Mouse (Mus musculus) liver, adult 2 months (tissue): ENCODE results near the gene Gm5136. TPM values are rescaled to one million over a fixed set of nuclear protein-coding genes. Genes with fewer than 3 reads are reported as not detected.

Source experiments
- DNase-seq: peaks from one replicate; pipeline ENCODE4 v3.0.0-alpha.2; 2011; ENCODE audit warnings: low read depth, low spot score; ENCODE audit errors: extremely low read depth
- H3K27ac ChIP-seq: fragments of 200-500 bp; replicated peaks from 2 replicates; pipeline ENCODE4 v1.5.1; 2012; ENCODE audit warnings: low read depth, mild to moderate bottlenecking, control low read depth, inconsistent platforms, low read length; ENCODE audit not compliant: insufficient read depth
- H3K27me3 ChIP-seq: fragments of 200-500 bp; 2 replicates; pipeline ENCODE4 v1.6.1; 2012; ENCODE audit warnings: mild to moderate bottlenecking, moderate library complexity, low read length, inconsistent platforms; ENCODE audit not compliant: control insufficient read depth, insufficient read depth
- H3K36me3 ChIP-seq: fragments of 200-500 bp; 2 replicates; pipeline ENCODE4 v1.6.1; 2012; ENCODE audit warnings: low read length, inconsistent platforms; ENCODE audit not compliant: control insufficient read depth, insufficient read depth
- H3K4me1 ChIP-seq: fragments of 200-500 bp; 2 replicates; pipeline ENCODE4 v1.6.1; 2011; ENCODE audit warnings: low read length; ENCODE audit not compliant: control insufficient read depth, insufficient read depth
- H3K4me3 ChIP-seq: fragments of 200-500 bp; 2 replicates; pipeline ENCODE4 v1.5.1; 2011; ENCODE audit warnings: low read depth, mild to moderate bottlenecking, control low read depth, low read length, moderate library complexity; ENCODE audit not compliant: insufficient read depth
- H3K79me2 ChIP-seq: fragments of 200-500 bp; 2 replicates; pipeline ENCODE4 v1.6.1; 2012; ENCODE audit warnings: inconsistent platforms, mild to moderate bottlenecking, low read length, moderate library complexity; ENCODE audit not compliant: control insufficient read depth, insufficient read depth
- H3K9ac ChIP-seq: fragments of 200-500 bp; 2 replicates; pipeline ENCODE4 v1.6.1; 2012; ENCODE audit warnings: low read depth, mild to moderate bottlenecking, control low read depth, inconsistent platforms, low read length
- CTCF ChIP-seq: fragments of 200-500 bp; IDR thresholded peaks from 2 replicates; pipeline ENCODE4 v1.5.1; 2011; ENCODE audit warnings: low read depth, low read length, control low read depth
- POLR2A ChIP-seq: fragments of 200-500 bp; IDR thresholded peaks from 2 replicates; pipeline ENCODE4 v1.6.1; 2011; ENCODE audit warnings: low read length, control low read depth; ENCODE audit not compliant: insufficient read depth; ENCODE audit errors: extremely low read depth
- WGBS: fragments of 180-500 bp; shearing (Covaris S2); methylation state at CpG from one replicate; pipeline ENCODE4 v1.1.7; 2018; 5-methylcytosine and 5-hydroxymethylcytosine counted together
- polyA plus RNA-seq: library from polyadenylated mRNA; depleted of rRNA; stranded (reverse); fragments of >200 nt; gene quantifications from 2 replicates; pipeline ENCODE4 v1.2.3, GENCODE M21; 2012
- total RNA-seq: library from RNA; depleted of rRNA; stranded (reverse); fragments of >200 nt; gene quantifications from 2 replicates; pipeline ENCODE4 v1.2.3, GENCODE M21; 2014

The Gm5136 gene
- total and polyA plus RNA-seq, 2 experiments, result 0.46 TPM; not detected in 1

GRCm38 (mm10) chr10:108679675-108680390 is 20.1 kb downstream of the Gm5136 start:
- DNase-seq, result no peak
- H3K79me2 ChIP-seq, result no peaks in the 10 kb centered on the region
- H3K36me3 ChIP-seq, result no peaks in the 10 kb centered on the region
- H3K9ac ChIP-seq, result no peak overlapping the region
- H3K27ac ChIP-seq, result no peak overlapping the region
- no peaks in the 10 kb centered on the region for H3K27me3 ChIP-seq
- no peak overlapping the region for H3K4me3 ChIP-seq
- H3K4me1 ChIP-seq, result no peaks in the 10 kb centered on the region
- TF ChIP-seq POLR2A, result no peak
- no peak for TF ChIP-seq CTCF
- 59% methylated on average over 14 of the region's 14 CpGs for WGBS

- WGBS, result 95% methylated on average over 8 of the region's 8 CpGs
- Histone ChIP-seq H3K36me3 (no peaks in the 10 kb centered on the region), H3K4me3 (no peak overlapping the region), H3K9ac (no peak overlapping the region), H3K79me2 (no peaks in the 10 kb centered on the region), H3K4me1 (no peaks in the 10 kb centered on the region), H3K27me3 (no peaks in the 10 kb centered on the region), H3K27ac (no peak overlapping the region)
- no peak for DNase-seq
- TF ChIP-seq POLR2A (no peak), CTCF (no peak)
These were observed 22.9 kb downstream of the Gm5136 start for GRCm38 (mm10) chr10:108677053-108677452.

- H3K27me3 ChIP-seq, result no peaks in the 10 kb centered on the region
- TF ChIP-seq POLR2A, result no peak
- no peak for TF ChIP-seq CTCF
- no peaks in the 10 kb centered on the region for H3K4me1 ChIP-seq
- H3K4me3 ChIP-seq, result no peak overlapping the region
- no peak overlapping the region for H3K9ac ChIP-seq
- H3K27ac ChIP-seq, result no peak overlapping the region
- DNase-seq, result no peak
- H3K79me2 ChIP-seq, result no peaks in the 10 kb centered on the region
- H3K36me3 ChIP-seq, result no peaks in the 10 kb centered on the region
- 89% methylated on average over 3 of the region's 3 CpGs for WGBS
These were observed 31.0 kb downstream of the Gm5136 start for GRCm38 (mm10) chr10:108668944-108669343.

- Histone ChIP-seq H3K27me3 (no peaks in the 10 kb centered on the region), H3K27ac (no peak overlapping the region), H3K36me3 (no peaks in the 10 kb centered on the region), H3K9ac (no peak overlapping the region), H3K79me2 (no peaks in the 10 kb centered on the region), H3K4me1 (no peaks in the 10 kb centered on the region), H3K4me3 (no peak overlapping the region)
- DNase-seq, result no peak
- 85% methylated on average over 3 of the region's 3 CpGs for WGBS
- no peak for TF ChIP-seq POLR2A
These were observed 39.7 kb downstream of the Gm5136 start for GRCm38 (mm10) chr10:108660295-108660694.

- WGBS, result 51% methylated on average over 2 of the region's 2 CpGs
These were observed 41.7 kb downstream of the Gm5136 start for GRCm38 (mm10) chr10:108658300-108658699.

GRCm38 (mm10) chr10:108657669-108658068 is 42.3 kb downstream of the Gm5136 start:
- Histone ChIP-seq H3K36me3 (no peaks in the 10 kb centered on the region), H3K27ac (no peak overlapping the region), H3K4me3 (no peak overlapping the region), H3K79me2 (no peaks in the 10 kb centered on the region), H3K27me3 (no peaks in the 10 kb centered on the region), H3K9ac (no peak overlapping the region), H3K4me1 (no peaks in the 10 kb centered on the region)
- TF ChIP-seq POLR2A (no peak), CTCF (no peak)
- DNase-seq, result peak; percentile 68

More at GRCm38 (mm10) chr10:108658300-108658699, 41.7 kb downstream of the Gm5136 start:
- no peaks in the 10 kb centered on the region for H3K79me2 ChIP-seq
- H3K4me1 ChIP-seq, result no peaks in the 10 kb centered on the region
- no peak overlapping the region for H3K27ac ChIP-seq
- no peak for TF ChIP-seq CTCF
- no peak for TF ChIP-seq POLR2A
- H3K36me3 ChIP-seq, result no peaks in the 10 kb centered on the region
- peak; percentile 41 for DNase-seq
- no peaks in the 10 kb centered on the region for H3K27me3 ChIP-seq
- H3K4me3 ChIP-seq, result no peak overlapping the region
- no peak overlapping the region for H3K9ac ChIP-seq
